Mouse (Mus musculus) hindbrain, embryonic 12.5 days (tissue): ENCODE measurements around the gene Fkbp7. TPM values are rescaled to one million over a fixed set of nuclear protein-coding genes. Genes with fewer than 3 reads are reported as not detected.

Experiments
- ATAC-seq: fragments of 200-750 bp; cut with Nextera tagmentation; 2 replicates; pipeline ENCODE4 v1.8.0; 2017; ENCODE audit warnings: moderate TSS enrichment; ENCODE audit not compliant: low FRiP score
- H3K27ac ChIP-seq: fragments of 300-500 bp; sonication (generic); 2 replicates; pipeline ENCODE4 v1.5.1; 2016; ENCODE audit warnings: mild to moderate bottlenecking
- H3K27me3 ChIP-seq: fragments of 300-500 bp; sonication (generic); 2 replicates; pipeline ENCODE4 v1.6.1; 2016; ENCODE audit warnings: mild to moderate bottlenecking
- H3K36me3 ChIP-seq: fragments of 300-500 bp; sonication (generic); 2 replicates; pipeline ENCODE4 v1.6.1; 2016; ENCODE audit warnings: mild to moderate bottlenecking
- H3K4me1 ChIP-seq: fragments of 300-500 bp; sonication (generic); 2 replicates; pipeline ENCODE4 v1.6.1; 2016
- H3K4me2 ChIP-seq: fragments of 300-500 bp; sonication (generic); replicated peaks from 2 replicates; pipeline ENCODE4 v1.6.1; 2016; ENCODE audit warnings: mild to moderate bottlenecking
- H3K4me3 ChIP-seq: fragments of 300-500 bp; sonication (generic); 2 replicates; pipeline ENCODE4 v1.5.1; 2016; ENCODE audit warnings: mild to moderate bottlenecking
- H3K9ac ChIP-seq: fragments of 300-500 bp; sonication (generic); 2 replicates; pipeline ENCODE4 v1.6.1; 2016; ENCODE audit warnings: mild to moderate bottlenecking, moderate library complexity
- H3K9me3 ChIP-seq: fragments of 300-500 bp; sonication (generic); replicated peaks from 2 replicates; pipeline ENCODE4 v1.6.1; 2016; ENCODE audit warnings: mild to moderate bottlenecking
- WGBS: fragments of 180-500 bp; shearing (Covaris S2); methylation state at CpG from one replicate; pipeline ENCODE4 v1.1.7; 2016; 5-methylcytosine and 5-hydroxymethylcytosine counted together
- polyA plus RNA-seq: library from polyadenylated mRNA; unstranded; fragments of >200 nt; fragmentation: Nextera tagmentation; extraction: Ambion mirVana; gene quantifications from 2 replicates; pipeline ENCODE4 v1.2.1, GENCODE M21; 2016

Gene Fkbp7
- polyA plus RNA-seq, 1 experiment from 2014 or later = 32.6 TPM

GRCm38 (mm10) chr2:76621724-76622123 lies 51.2 kb downstream of the Fkbp7 start:
- Histone ChIP-seq H3K4me2 (no peak overlapping the region), H3K27me3 (no peaks in the 10 kb centered on the region), H3K9me3 (no peaks in the 10 kb centered on the region; the same call in 1 of the 2 replicates), H3K9ac (no peak overlapping the region), H3K27ac (no peak overlapping the region), H3K4me1 (no peaks in the 10 kb centered on the region), H3K36me3 (peaks cover 48% of the 10 kb centered on the region), H3K4me3 (no peak overlapping the region)
- no peak for ATAC-seq
- 71% methylated on average over 1 of the region's 1 CpGs for WGBS

- 89% methylated on average over 5 of the region's 5 CpGs for WGBS
- H3K36me3 ChIP-seq = peaks cover 32% of the 10 kb centered on the region
- H3K9me3 ChIP-seq = no peaks in the 10 kb centered on the region
- ATAC-seq = no peak
- H3K9ac ChIP-seq = no peak overlapping the region
- H3K4me1 ChIP-seq = no peaks in the 10 kb centered on the region
- H3K27me3 ChIP-seq = no peaks in the 10 kb centered on the region
- H3K27ac ChIP-seq = no peak overlapping the region
- no peak overlapping the region for H3K4me2 ChIP-seq
- H3K4me3 ChIP-seq = no peak overlapping the region
Observed at GRCm38 (mm10) chr2:76620188-76620587, 52.7 kb downstream of the Fkbp7 start.

GRCm38 (mm10) chr2:76618078-76618477 lies 54.8 kb downstream of the Fkbp7 start:
- 43% methylated on average over 1 of the region's 1 CpGs for WGBS
- H3K4me2 ChIP-seq = no peak overlapping the region
- ATAC-seq = no peak

More at GRCm38 (mm10) chr2:76618078-76618477, 54.8 kb downstream of the Fkbp7 start:
- no peaks in the 10 kb centered on the region for H3K27me3 ChIP-seq
- H3K27ac ChIP-seq = no peak overlapping the region
- no peaks in the 10 kb centered on the region for H3K4me1 ChIP-seq
- H3K9me3 ChIP-seq = no peaks in the 10 kb centered on the region
- no peak overlapping the region for H3K9ac ChIP-seq
- H3K36me3 ChIP-seq = peaks cover 12% of the 10 kb centered on the region
- H3K4me3 ChIP-seq = no peak overlapping the region

Other genes starting within 250 kb of the Fkbp7 start
- 96.4 and 97.1 TPM in 2 replicates for gene Prkra, start 25.1 kb downstream of the Fkbp7 start, polyA plus RNA-seq
- gene Pjvk, start 24.6 kb downstream of the Fkbp7 start, polyA plus RNA-seq = 0.51 and 0.52 TPM in 2 replicates
- 16.8 and 18.7 TPM in 2 replicates for gene Plekha3, start 2.2 kb upstream of the Fkbp7 start, polyA plus RNA-seq